Mouse (Mus musculus): ENCODE measurements around the gene Fads3.

The Fads3 gene

GRCm38 (mm10) chr19:10101341-10102053, 60.1 kb downstream of the Fads3 start, which contains the start of gene Fads2:
Fads2 (minus strand) TSS chr19:10101746.
- in situ Hi-C loops (cut with MboI; ENCODE audit: unreplicated experiment in 2 of 2) = loop anchor here (5.0 kb wide), 1 partner anchor 184 kb away; no protein-coding TSS in a partner anchor

- in situ Hi-C loops (cut with MboI; ENCODE audit: unreplicated experiment in 2 of 2) = loop anchor here (5.0 kb wide), 1 partner anchor 185 kb away; no protein-coding TSS in a partner anchor
These were observed 60.8 kb downstream of the Fads3 start for GRCm38 (mm10) chr19:10102054-10102700.

GRCm38 (mm10) chr19:10104234-10104633, 62.9 kb downstream of the Fads3 start:
- in situ Hi-C loops (cut with MboI; ENCODE audit: unreplicated experiment in 2 of 2) = loop anchor here (5.0 kb wide), 1 partner anchor 187 kb away; no protein-coding TSS in a partner anchor

- in situ Hi-C loops (cut with MboI; ENCODE audit: unreplicated experiment in 2 of 2) = no loop called here
These were observed 63.7 kb downstream of the Fads3 start for GRCm38 (mm10) chr19:10105034-10105493.

- in situ Hi-C loops (cut with MboI; ENCODE audit: unreplicated experiment in 2 of 2) = no loop called here
These were observed 65.3 kb downstream of the Fads3 start for GRCm38 (mm10) chr19:10106634-10107033.

GRCm38 (mm10) chr19:10107051-10107611, 65.8 kb downstream of the Fads3 start:
- in situ Hi-C loops (cut with MboI; ENCODE audit: unreplicated experiment in 2 of 2) = no loop called here

- in situ Hi-C loops (cut with MboI; ENCODE audit: unreplicated experiment in 2 of 2) = no loop called here
These were observed 66.8 kb downstream of the Fads3 start for GRCm38 (mm10) chr19:10108129-10108528.

GRCm38 (mm10) chr19:10108666-10109065, 67.3 kb downstream of the Fads3 start:
- in situ Hi-C loops (cut with MboI; ENCODE audit: unreplicated experiment in 2 of 2) = no loop called here

Data from v-Abl transformed pro-B cells (cell line).